Mouse (Mus musculus) heart, embryonic 15.5 days (tissue): Measurements from ENCODE around the gene Mrps10. TPM values are rescaled to one million over a fixed set of nuclear protein-coding genes. Genes with fewer than 3 reads are reported as not detected.
A peak's percentile ranks its signal among the peaks of the same experiment; 100 is the strongest.

Experiments
- ATAC-seq: fragments of 200-750 bp; cut with Nextera tagmentation; replicated peaks from 2 replicates; pipeline ENCODE4 v1.8.0; 2017; ENCODE audit warnings: low read depth, moderate TSS enrichment; ENCODE audit not compliant: insufficient number of reproducible peaks, insufficient read depth, low FRiP score
- H3K27ac ChIP-seq: fragments of 300-500 bp; sonication (generic); 2 replicates; pipeline ENCODE4 v1.5.1; 2015; ENCODE audit warnings: mild to moderate bottlenecking, inconsistent platforms
- H3K27me3 ChIP-seq: fragments of 300-500 bp; sonication (generic); 2 replicates; pipeline ENCODE4 v1.6.1; 2015; ENCODE audit warnings: inconsistent platforms
- H3K36me3 ChIP-seq: fragments of 300-500 bp; sonication (generic); 2 replicates; pipeline ENCODE4 v1.6.1; 2015; ENCODE audit warnings: mild to moderate bottlenecking, inconsistent platforms
- H3K4me1 ChIP-seq: fragments of 300-500 bp; sonication (generic); replicated peaks from 2 replicates; pipeline ENCODE4 v1.6.1; 2015; ENCODE audit warnings: inconsistent platforms
- H3K4me2 ChIP-seq: fragments of 300-500 bp; sonication (generic); 2 replicates; pipeline ENCODE4 v1.6.1; 2015; ENCODE audit warnings: inconsistent platforms, mild to moderate bottlenecking, moderate library complexity
- H3K4me3 ChIP-seq: fragments of 300-500 bp; sonication (generic); 2 replicates; pipeline ENCODE4 v1.5.1; 2015; ENCODE audit warnings: mild to moderate bottlenecking, inconsistent platforms
- H3K9ac ChIP-seq: fragments of 300-500 bp; sonication (generic); 2 replicates; pipeline ENCODE4 v1.6.1; 2015; ENCODE audit warnings: mild to moderate bottlenecking, inconsistent platforms
- H3K9me3 ChIP-seq: fragments of 300-500 bp; sonication (generic); replicated peaks from 2 replicates; pipeline ENCODE4 v1.6.1; 2016; ENCODE audit warnings: inconsistent platforms
- WGBS: fragments of 180-500 bp; shearing (Covaris S2); methylation state at CpG from one replicate; pipeline ENCODE4 v1.1.7; 2015; ENCODE audit warnings: mixed read lengths; 5-methylcytosine and 5-hydroxymethylcytosine counted together
- polyA plus RNA-seq: library from polyadenylated mRNA; unstranded; fragments of >200 nt; fragmentation: Nextera tagmentation; extraction: Ambion mirVana; gene quantifications from 2 replicates; pipeline ENCODE4 v1.2.1, GENCODE M21; 2015

Gene Mrps10
- polyA plus RNA-seq, result 58.4 and 61.0 TPM in 2 replicates

DNA sequence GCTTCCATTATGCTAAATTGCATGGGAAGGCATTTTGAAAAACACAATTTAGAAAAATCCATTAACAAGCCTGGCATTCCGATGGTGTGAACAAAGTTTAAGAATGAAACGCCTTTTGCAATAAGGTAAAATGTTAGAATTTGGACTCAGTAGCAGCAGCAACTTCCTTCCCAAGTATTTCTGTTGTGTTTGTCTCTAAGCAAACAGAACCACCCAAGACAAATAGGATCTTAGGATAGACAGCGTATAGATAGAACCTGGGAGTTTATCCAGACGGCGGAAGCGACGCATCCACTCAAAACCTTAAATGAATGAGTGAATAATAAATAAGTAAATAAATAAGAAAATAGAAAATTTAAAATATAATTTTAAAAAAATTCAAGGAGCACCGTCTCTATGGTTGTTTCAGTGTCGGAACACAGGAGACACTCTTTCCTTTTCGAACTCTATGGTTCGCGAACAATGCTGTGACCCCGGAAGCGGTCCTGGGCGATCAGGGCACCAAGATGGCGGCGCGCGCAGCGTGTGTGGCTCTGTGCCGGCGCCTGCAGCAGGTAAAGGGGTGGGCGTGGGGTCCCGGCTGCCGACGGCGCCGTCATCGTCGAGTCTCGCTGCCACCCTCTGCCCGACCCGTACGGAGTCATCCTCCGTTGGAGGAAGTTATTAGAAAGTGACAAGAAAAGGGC lies at the start of gene Mrps10:
Mrps10 (plus strand) TSS at position 487 of the 686 bp plus-strand sequence.
- H3K9ac ChIP-seq, result peak within 1 kb of the TSS; percentile 69
- H3K27ac ChIP-seq, result peak within 1 kb of the TSS; percentile 37; the same call in 1 of the 2 replicates
- no peaks in the 10 kb centered on the region for H3K9me3 ChIP-seq
- ATAC-seq, result peak; percentile 83
- WGBS, result 4% methylated on average over 35 of the region's 35 CpGs
- peak within 1 kb of the TSS; percentile 88 for H3K4me3 ChIP-seq
- peaks cover 15% of the 10 kb centered on the region; the same call in 1 of the 2 replicates for H3K36me3 ChIP-seq
- H3K4me1 ChIP-seq, result peaks cover 14% of the 10 kb centered on the region
- peak within 1 kb of the TSS; percentile 86 for H3K4me2 ChIP-seq
- H3K27me3 ChIP-seq, result peaks cover 8% of the 10 kb centered on the region; the same call in 1 of the 2 replicates

DNA sequence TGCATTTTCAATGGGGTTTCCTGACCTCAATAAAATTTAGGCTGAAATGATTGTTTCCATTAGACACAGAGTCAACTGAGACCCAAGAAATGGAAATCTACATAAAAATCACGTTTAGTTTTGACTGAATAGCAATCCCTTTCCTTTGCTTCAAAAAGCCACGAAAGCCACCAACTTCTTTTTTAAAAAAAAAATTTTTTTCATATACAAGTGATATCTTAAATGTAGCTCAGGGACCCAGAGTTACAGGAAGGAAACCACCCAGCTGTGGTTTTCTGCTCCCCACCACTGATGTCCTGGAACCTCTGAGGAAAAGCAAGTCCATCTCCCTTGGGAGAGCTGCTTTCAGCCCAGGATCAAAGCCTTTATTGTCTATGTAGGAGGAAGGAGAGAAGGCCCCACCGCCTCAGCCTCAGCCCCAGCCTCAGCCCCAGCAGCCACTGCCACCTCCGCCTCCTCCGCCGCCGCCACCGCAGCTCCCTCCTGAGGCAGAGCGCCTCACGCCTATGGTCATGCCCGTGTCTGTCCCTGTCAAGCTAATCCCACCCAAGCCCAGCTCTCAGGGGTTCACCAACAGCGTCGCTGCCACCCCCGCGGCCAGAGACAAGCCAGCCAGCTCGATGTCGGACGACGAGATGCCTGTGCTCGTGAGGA lies 49.6 kb upstream of the Mrps10 start:
- Histone ChIP-seq H3K27me3 (no peaks in the 10 kb centered on the region), H3K27ac (no peak overlapping the region), H3K36me3 (peaks cover 21% of the 10 kb centered on the region; the same call in 1 of the 2 replicates), H3K4me2 (no peak overlapping the region), H3K4me3 (no peak overlapping the region), H3K9me3 (no peaks in the 10 kb centered on the region), H3K9ac (no peak overlapping the region), H3K4me1 (no peaks in the 10 kb centered on the region)
- ATAC-seq, result no peak
- WGBS, result 76% methylated on average over 20 of the region's 20 CpGs

DNA sequence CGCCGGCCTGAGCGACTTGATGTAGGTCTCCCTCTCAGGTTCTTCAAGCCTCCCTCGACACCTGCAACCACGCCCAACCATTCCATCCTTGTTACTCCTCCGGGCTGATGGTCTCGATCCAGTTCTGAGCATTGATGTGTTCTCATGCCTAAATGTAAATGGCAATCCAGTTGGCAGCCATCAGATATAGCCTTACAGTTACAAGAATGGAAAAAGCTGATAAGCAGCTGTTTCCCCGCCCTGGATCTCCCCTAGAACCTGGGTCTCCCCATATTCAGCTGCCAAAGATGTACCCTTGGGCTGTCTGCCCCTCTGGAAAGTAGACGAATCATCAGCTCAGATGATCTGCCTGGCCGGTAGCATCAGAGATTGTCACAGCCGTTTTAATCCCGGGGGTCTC lies 48.9 kb upstream of the Mrps10 start:
- 88% methylated on average over 12 of the region's 12 CpGs for WGBS
- no peak overlapping the region for H3K4me3 ChIP-seq
- H3K9ac ChIP-seq, result no peak overlapping the region
- no peak overlapping the region for H3K27ac ChIP-seq
- H3K4me2 ChIP-seq, result no peak overlapping the region
- ATAC-seq, result no peak
- H3K27me3 ChIP-seq, result no peaks in the 10 kb centered on the region
- H3K36me3 ChIP-seq, result peaks cover 18% of the 10 kb centered on the region; the same call in 1 of the 2 replicates
- H3K4me1 ChIP-seq, result no peaks in the 10 kb centered on the region
- H3K9me3 ChIP-seq, result no peaks in the 10 kb centered on the region

DNA sequence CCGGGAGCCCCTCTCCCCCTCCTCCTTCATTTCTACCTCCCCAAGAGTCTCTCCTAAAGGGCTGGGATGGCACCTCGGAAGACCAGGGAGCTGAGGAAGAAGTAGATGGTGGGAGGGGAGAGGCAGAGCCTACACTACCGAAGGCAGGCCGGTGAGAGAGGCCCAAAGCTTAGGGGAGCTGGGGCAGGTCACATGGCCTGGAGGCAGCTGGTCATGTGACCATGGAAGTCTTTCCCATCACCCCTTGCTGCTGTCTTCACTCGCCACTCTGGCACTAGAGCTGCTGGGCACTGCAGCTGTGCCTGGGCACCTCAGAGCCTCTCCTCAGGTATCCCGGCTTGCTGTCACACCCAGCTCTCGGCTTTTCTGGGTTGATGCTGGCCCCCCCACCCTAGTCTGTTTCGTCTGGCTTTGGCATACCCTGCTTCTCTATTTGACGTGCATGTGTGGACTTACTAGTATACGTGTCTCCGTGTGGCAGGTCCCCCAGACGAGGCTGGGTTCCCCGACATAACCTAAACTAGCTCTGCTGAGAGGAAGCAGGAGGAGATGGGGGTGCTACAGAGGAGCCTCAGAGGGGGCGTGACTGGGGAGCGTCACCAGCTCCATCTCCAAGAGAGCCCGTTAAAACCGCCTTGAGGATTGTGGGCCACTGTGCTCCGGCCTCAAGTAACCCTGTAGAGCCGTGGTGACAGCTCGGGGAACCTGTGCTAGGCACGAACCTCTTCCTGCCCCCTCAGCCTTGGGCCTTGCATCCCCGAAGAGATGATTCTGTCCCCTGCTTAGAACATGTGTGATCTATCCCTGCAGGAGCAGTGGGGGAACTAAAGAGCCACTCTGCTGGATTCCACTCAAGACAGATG lies 46.3 kb upstream of the Mrps10 start:
- Histone ChIP-seq H3K4me2 (no peak overlapping the region), H3K27ac (no peak overlapping the region), H3K27me3 (no peaks in the 10 kb centered on the region), H3K4me1 (no peaks in the 10 kb centered on the region), H3K9ac (no peak overlapping the region), H3K4me3 (no peak overlapping the region), H3K36me3 (peaks cover 22% of the 10 kb centered on the region; the same call in 1 of the 2 replicates), H3K9me3 (no peaks in the 10 kb centered on the region)
- 78% methylated on average over 22 of the region's 22 CpGs for WGBS
- no peak for ATAC-seq

GRCm38 (mm10) chr17:47322991-47323295 lies 45.7 kb upstream of the Mrps10 start:
- 84% methylated on average over 6 of the region's 6 CpGs for WGBS
- no peak overlapping the region for H3K4me3 ChIP-seq
- H3K9me3 ChIP-seq, result no peaks in the 10 kb centered on the region
- H3K4me2 ChIP-seq, result no peak overlapping the region
- H3K27me3 ChIP-seq, result no peaks in the 10 kb centered on the region
- H3K27ac ChIP-seq, result no peak overlapping the region
- no peak overlapping the region for H3K9ac ChIP-seq
- ATAC-seq, result no peak
- H3K4me1 ChIP-seq, result no peaks in the 10 kb centered on the region
- H3K36me3 ChIP-seq, result peaks cover 22% of the 10 kb centered on the region; the same call in 1 of the 2 replicates

GRCm38 (mm10) chr17:47327559-47327958 lies 41.1 kb upstream of the Mrps10 start:
- no peak overlapping the region for H3K4me2 ChIP-seq
- no peak for ATAC-seq
- H3K27me3 ChIP-seq, result no peaks in the 10 kb centered on the region
- H3K27ac ChIP-seq, result no peak overlapping the region
- H3K36me3 ChIP-seq, result peaks cover 36% of the 10 kb centered on the region; the same call in 1 of the 2 replicates
- WGBS, result 90% methylated on average over 12 of the region's 12 CpGs
- H3K9me3 ChIP-seq, result no peaks in the 10 kb centered on the region
- peaks cover 7% of the 10 kb centered on the region for H3K4me1 ChIP-seq
- H3K4me3 ChIP-seq, result no peak overlapping the region
- no peak overlapping the region for H3K9ac ChIP-seq

DNA sequence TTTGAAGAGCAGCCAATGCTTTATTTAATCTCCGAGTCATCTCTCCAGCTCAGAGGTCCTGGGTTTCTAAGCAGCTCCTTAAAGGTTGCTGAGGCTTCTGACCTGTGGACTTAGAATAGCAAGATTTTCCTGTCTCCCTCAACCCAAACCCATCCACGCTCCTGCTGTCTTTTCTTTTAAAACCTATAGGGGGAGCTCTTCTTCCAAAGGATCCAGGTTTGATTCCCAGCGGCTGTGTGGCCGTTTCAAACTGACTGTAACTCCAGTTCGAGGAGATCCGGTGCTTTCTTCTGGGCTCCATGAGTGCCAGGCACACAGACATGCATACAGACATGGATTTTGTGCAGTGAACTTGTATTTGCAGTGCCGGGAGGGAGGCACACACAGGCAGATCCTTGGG lies 40.7 kb upstream of the Mrps10 start:
- Histone ChIP-seq H3K9ac (no peak overlapping the region), H3K36me3 (peaks cover 36% of the 10 kb centered on the region; the same call in 1 of the 2 replicates), H3K4me2 (no peak overlapping the region), H3K9me3 (no peaks in the 10 kb centered on the region), H3K4me1 (peaks cover 7% of the 10 kb centered on the region), H3K27me3 (no peaks in the 10 kb centered on the region), H3K4me3 (no peak overlapping the region), H3K27ac (no peak overlapping the region)
- WGBS, result 71% methylated on average over 7 of the region's 7 CpGs
- no peak for ATAC-seq

DNA sequence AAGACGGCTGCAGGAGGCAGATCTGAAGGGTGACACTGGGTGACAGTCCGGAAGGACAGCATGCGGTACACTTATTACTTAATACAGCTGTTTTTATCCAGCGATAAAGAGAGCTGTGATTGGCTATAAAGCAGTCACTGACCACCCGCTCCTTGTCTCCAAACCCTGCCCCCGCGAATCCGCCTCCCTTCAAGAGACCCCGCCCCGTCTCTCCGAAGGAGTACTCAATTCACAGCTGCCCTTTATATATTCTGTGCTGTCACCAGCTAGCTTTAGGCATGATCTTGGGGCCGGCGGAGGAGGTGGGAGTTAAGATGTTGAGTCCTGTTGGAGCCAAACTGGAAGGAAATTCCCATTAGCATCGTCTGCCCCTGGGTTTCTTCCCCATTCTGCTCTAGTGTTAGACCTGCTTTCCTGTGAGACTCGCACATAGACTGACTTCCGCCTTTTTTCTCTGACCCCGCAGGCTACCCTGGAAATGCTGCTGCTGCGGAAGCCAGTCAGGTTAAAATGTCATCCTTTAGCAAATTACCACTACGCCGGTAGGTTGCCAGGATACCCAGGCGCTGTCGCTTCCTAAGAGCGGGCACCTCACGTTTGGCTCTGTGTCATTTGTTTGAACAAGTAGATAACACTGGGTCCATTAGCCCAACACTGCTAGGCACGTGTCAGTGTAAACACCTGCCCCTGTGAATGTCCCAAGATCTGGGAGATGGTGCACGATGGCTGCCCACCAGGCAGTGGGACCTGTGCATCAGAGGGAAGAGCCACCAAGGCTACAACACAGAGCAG lies 39.9 kb upstream of the Mrps10 start:
- no peaks in the 10 kb centered on the region for H3K27me3 ChIP-seq
- H3K4me3 ChIP-seq, result no peak overlapping the region
- no peak overlapping the region for H3K27ac ChIP-seq
- peaks cover 36% of the 10 kb centered on the region; the same call in 1 of the 2 replicates for H3K36me3 ChIP-seq
- H3K4me1 ChIP-seq, result peaks cover 7% of the 10 kb centered on the region
- no peak overlapping the region for H3K4me2 ChIP-seq
- H3K9me3 ChIP-seq, result no peaks in the 10 kb centered on the region
- no peak for ATAC-seq
- H3K9ac ChIP-seq, result no peak overlapping the region
- WGBS, result 79% methylated on average over 26 of the region's 26 CpGs

GRCm38 (mm10) chr17:47330616-47331015 lies 38.1 kb upstream of the Mrps10 start:
- Histone ChIP-seq H3K27me3 (no peaks in the 10 kb centered on the region), H3K27ac (no peak overlapping the region), H3K9ac (no peak overlapping the region), H3K4me1 (peaks cover 7% of the 10 kb centered on the region), H3K4me3 (no peak overlapping the region), H3K4me2 (no peak overlapping the region), H3K9me3 (no peaks in the 10 kb centered on the region), H3K36me3 (peaks cover 28% of the 10 kb centered on the region; the same call in 1 of the 2 replicates)
- 90% methylated on average over 9 of the region's 9 CpGs for WGBS
- no peak for ATAC-seq

- Histone ChIP-seq H3K36me3 (peaks cover 17% of the 10 kb centered on the region; the same call in 1 of the 2 replicates), H3K27ac (peak overlapping the region; percentile 25; the same call in 1 of the 2 replicates)
These were observed 36.6 kb upstream of the Mrps10 start for GRCm38 (mm10) chr17:47332001-47332611.

More at GRCm38 (mm10) chr17:47332001-47332611, 36.6 kb upstream of the Mrps10 start:
- WGBS, result 59% methylated on average over 12 of the region's 12 CpGs
- H3K9me3 ChIP-seq, result no peaks in the 10 kb centered on the region
- H3K4me3 ChIP-seq, result no peak overlapping the region
- no peak overlapping the region for H3K4me2 ChIP-seq
- no peaks in the 10 kb centered on the region for H3K27me3 ChIP-seq
- peaks cover 7% of the 10 kb centered on the region for H3K4me1 ChIP-seq
- H3K9ac ChIP-seq, result no peak overlapping the region
- 0 out of 2 replicates have a peak, but pooled peaks have one; percentile 21 for ATAC-seq
